Mouse (Mus musculus): ENCODE results near the gene Daam1.

- no peak for TF ChIP-seq CTCF (IDR thresholded peaks at IDR 0.05; ENCODE audit: extremely low read depth, insufficient read depth, low read length)
- no peak for TF ChIP-seq POLR2A (IDR thresholded peaks at IDR 0.05; ENCODE audit: extremely low read depth, insufficient read depth, low read length)
Observed at GRCm38 (mm10) chr12:71929876-71930275, 99.0 kb downstream of the Daam1 start.

All from cortical plate, adult 2 months (tissue).